ENCODE assay signal across 8 mouse cellular contexts in the genomic region with DNA sequence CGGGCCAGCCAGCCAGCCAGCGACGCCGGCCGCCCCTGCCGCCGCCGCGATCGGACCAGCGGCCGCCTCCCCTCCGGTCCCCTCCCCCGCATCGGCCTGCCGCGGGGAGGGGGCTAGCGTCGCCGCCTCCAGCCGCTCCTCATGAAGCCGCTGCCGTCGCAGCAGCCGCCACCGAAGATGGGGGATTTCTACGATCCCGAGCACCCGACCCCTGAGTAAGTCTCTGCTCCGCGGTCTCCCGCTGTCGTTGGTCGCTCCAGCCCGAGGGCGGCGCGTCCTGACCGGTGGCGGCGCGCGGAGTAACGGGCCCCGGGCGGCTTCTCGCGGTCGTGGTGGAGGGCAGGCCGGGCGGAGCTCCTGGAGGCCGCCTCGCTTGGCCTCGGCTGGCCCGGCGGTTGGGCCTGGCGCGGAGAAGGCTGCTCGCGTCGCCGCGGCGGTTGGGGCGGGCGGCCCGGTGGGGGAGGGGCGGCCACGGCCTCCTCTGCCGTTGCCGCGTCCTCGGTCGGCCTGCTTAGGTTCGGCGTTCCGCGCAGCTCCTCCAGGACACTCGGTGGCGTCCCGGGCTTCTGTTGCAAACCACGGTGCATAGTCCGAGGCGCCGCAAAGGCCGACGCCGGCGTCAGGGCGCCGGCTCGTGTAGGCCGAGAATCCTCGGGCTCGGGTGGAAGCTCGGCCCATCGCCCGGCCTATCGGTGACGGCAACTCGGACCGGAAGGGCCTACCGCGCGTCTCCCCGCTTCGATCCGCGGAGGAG. TPM values are rescaled to one million over a fixed set of nuclear protein-coding genes. Genes with fewer than 3 reads are reported as not detected.
A peak's percentile ranks its signal among the peaks of the same experiment; 100 is the strongest.
DNase-seq lines count a peak whose midpoint lies in the region; ATAC-seq lines count a peak whose summit lies in the region.

A gene (plus strand): TSS at position 60 of the 754 bp plus-strand sequence.

- peak within 1 kb of the TSS; percentile 100 for H3K9ac ChIP-seq in hindbrain, embryonic 15.5 days

- H3K27me3 ChIP-seq in hindbrain, embryonic 15.5 days, result no peaks in the 10 kb centered on the region

- H3K9me3 ChIP-seq in hindbrain, embryonic 15.5 days, result no peaks in the 10 kb centered on the region

- peak within 1 kb of the TSS; percentile 78 for H3K4me2 ChIP-seq in hindbrain, embryonic 15.5 days

- peaks cover 39% of the 10 kb centered on the region for H3K4me1 ChIP-seq in hindbrain, embryonic 15.5 days (replicated peaks)

- H3K27ac ChIP-seq in hindbrain, embryonic 15.5 days (replicated peaks), result peak within 1 kb of the TSS; percentile 100

- peak; percentile 87 for DNase-seq in cerebellum, postnatal 25 days
- DNase-seq in gastrocnemius, adult 18-20 months (ENCODE audit: low spot score), result peak; percentile 60
- DNase-seq in left cerebral cortex, adult 11 months (ENCODE audit: low spot score), result peak; percentile 51
- DNase-seq in lung, postnatal 36 days, result peak; percentile 56
- DNase-seq in right cerebral cortex, postnatal 10 days (ENCODE audit: low spot score in 2 of 2), result peak; percentile 63 to 72
- peak; percentile 62 for DNase-seq in urinary bladder, postnatal 25 days (ENCODE audit: low spot score)

- WGBS in hindbrain, embryonic 15.5 days, result under 1% methylated on average over 76 of the region's 109 CpGs

- ATAC-seq in activated CD4-positive, CD25-positive, alpha-beta regulatory T cell, adult 4 months, result peak; percentile 25
- peak; percentile 47; the same call in 1 of the 2 replicates for ATAC-seq in hindbrain, embryonic 15.5 days (ENCODE audit: low FRiP score, low read depth)

- peak within 1 kb of the TSS; percentile 99 for H3K4me3 ChIP-seq in hindbrain, embryonic 15.5 days

- H3K36me3 ChIP-seq in hindbrain, embryonic 15.5 days, result no peaks in the 10 kb centered on the region

RNA-seq across cellular contexts. Expression of the gene that starts here (rescaled TPM):
- 10 to 100 TPM; 45.4 to 50.4 TPM for polyA plus RNA-seq in activated CD4-positive, CD25-positive, alpha-beta regulatory T cell, adult 4 months (2017; shearing (Covaris generic))
- 10 to 100 TPM; 25.8 to 26.9 TPM for total RNA-seq in gastrocnemius, adult 18-20 months (2021)
- polyA plus RNA-seq in hindbrain, embryonic 15.5 days (2015; fragmentation: Nextera tagmentation; extraction: Ambion mirVana), result 30.5 and 31.6 TPM in 2 replicates

Comparison
In these comparisons a context has a peak if more than half of its experiments do, and no peak if none do; other contexts are left out.
1. Peak in every context shown above with its lines: DNase-seq, ATAC-seq, H3K4me3 ChIP-seq and H3K27ac ChIP-seq.